Mouse (Mus musculus) small intestine, adult 10 weeks (tissue): Measurements from ENCODE around the gene Zbtb6. TPM values are rescaled to one million over a fixed set of nuclear protein-coding genes. Genes with fewer than 3 reads are reported as not detected.

ENCODE experiments used
- polyA plus RNA-seq: library from polyadenylated mRNA; stranded (reverse); fragments of 350-450 nt; fragmentation: Illumina TruSeq; extraction: RNeasy Lipid Tissue Mini Kit (QIAGEN cat#74804); gene quantifications from one replicate; pipeline ENCODE4 v1.2.3, GENCODE M21; 2014; ENCODE audit warnings: low replicate concordance

The Zbtb6 gene
- 64.6 TPM for polyA plus RNA-seq

DNA sequence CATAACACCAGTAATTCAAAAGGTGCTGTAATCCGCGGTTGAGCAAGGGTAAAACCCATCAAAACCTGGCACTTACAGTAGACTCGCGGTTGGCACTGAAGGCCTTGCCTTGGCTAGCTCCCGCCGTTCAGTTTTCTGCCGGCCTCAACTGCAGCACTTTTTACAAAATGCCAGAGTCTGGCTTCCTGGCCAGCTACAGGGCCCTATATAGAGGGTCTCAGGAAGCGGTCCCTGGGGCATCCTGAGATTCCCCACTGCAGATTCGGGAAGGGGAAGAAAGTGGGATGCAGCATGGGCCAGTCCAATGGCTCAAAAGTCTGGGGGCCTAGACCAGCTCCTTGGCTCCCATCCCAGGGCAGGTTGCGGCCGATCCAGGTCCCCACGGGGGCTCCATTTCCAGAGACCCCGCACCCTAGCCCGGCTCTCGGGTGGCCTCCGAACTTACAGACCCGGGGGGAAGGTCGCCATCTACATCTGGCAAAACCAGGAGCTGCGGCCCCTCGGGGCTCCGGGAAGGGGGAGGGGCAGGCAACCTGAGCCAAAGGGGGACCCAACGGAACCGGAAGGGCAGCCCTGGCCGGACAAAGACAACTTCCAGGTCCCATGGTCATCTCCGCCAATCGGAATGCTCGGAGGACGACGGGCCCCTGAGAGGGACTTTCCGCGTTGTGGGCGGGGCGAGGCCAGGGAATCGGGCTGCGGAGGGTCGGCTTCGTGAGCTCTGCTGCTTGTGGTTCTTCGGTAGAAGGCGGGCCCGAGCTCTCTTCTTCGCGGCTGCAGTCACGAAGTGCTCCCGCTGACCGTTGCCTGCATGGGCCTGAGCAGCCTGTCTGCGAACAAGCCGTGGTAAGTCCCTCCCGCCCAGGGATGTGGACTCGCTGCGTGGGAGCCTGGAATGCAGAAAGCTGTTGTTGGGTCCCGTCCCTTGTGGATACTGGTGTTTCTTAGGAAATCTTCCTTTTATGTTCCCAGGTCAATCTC, at the start of gene Zbtb6, which contains the start of the genes Zbtb26 and Rabgap1:
Gene Zbtb6 (minus strand): TSS at position 561 of the 981 bp plus-strand sequence.
Gene Zbtb26 (minus strand): TSS at position 525 of the 981 bp plus-strand sequence.
Gene Rabgap1 (plus strand): TSS at position 669 of the 981 bp plus-strand sequence.

DNA sequence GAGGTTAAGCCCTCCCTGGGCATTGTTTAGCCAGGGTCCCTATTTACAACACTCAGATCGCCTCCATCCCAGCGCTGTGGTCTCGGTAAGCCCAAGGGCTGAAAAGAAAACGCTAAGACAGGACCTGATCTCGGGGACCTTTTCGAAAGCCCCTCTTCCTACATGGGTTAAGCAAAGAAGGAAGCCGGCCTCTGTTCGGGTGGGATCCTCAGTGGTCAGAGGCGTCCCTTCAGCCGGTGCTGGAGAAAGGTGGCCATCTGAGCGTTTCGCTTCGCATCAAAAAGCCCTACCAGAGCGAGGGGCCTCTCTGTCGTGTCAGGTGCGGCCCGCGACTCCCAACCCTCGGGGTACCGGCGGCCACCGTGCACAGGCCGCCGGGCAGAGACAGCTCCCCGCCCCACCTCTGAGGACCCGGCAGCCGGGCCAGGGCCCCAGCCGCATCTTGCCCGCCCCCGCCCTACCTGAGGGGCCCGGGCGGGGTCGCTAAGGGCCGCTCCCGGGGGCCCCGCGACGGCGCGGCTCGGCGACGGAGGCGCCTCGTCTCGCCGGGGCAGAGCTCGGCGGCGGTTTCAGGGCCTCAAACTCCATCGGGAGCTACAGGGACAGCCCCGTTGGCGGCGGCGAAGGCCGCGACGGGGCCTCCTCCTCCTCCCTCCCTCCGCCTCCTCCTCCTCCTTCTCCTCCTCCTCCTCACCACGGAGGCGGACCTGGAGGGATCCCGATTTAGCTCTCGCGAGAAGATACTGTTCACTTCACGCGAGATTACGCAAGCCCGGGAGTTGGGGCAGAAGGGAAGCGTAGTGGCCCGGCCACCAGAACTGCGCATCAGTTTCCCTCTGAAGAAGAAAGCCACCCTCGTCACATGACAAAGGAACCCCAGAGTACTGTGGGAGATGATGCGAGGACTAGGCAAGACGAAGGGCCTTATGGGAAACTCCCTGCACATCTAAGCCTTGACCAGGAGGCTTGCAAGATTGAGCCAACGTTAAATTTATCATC, 20.4 kb downstream of the Zbtb6 start, which contains the start of gene Rc3h2:
Gene Rc3h2 (minus strand): TSS at position 598 of the 999 bp plus-strand sequence.

Other genes starting within 250 kb of the Zbtb6 start
- gene Olfr366, start 231.6 kb downstream of the Zbtb6 start, polyA plus RNA-seq, result not detected
- gene Olfr368, start 116.7 kb downstream of the Zbtb6 start, polyA plus RNA-seq, result not detected
- gene Pdcl, start 83.8 kb downstream of the Zbtb6 start, polyA plus RNA-seq, result 80.2 TPM
- 47.6 TPM for gene Rc3h2, start 20.3 kb downstream of the Zbtb6 start, polyA plus RNA-seq
- gene Zbtb26, start within 50 bp of the Zbtb6 start, polyA plus RNA-seq, result 15.1 TPM
- 24.1 TPM for gene Rabgap1, start 108 bp upstream of the Zbtb6 start, polyA plus RNA-seq
- 0.41 TPM for gene Gpr21, start 73.2 kb upstream of the Zbtb6 start, polyA plus RNA-seq